Mouse (Mus musculus): ENCODE data around the gene Zbtb16.

Gene Zbtb16

GRCm38 (mm10) chr9:48635576-48636350, 200.3 kb downstream of the Zbtb16 start:
- POLR2A ChIA-PET = interaction anchor here in 1 of 4 experiments (1.0 kb wide), 1 partner anchor 17 kb away, joined by 4 read pairs; no protein-coding TSS in a partner anchor
- CTCF ChIA-PET = interaction anchor here in 3 of 4 experiments (0.6 to 1.2 kb wide), 8 partner anchors 10 to 1975 kb away, joined by 3 to 4 read pairs (median 3); no protein-coding TSS in a partner anchor

GRCm38 (mm10) chr9:48633147-48633546, 202.9 kb downstream of the Zbtb16 start:
- POLR2A ChIA-PET = interaction anchor here in 1 of 4 experiments (0.7 kb wide), 1 partner anchor 279 kb away, joined by 5 read pairs; no protein-coding TSS in a partner anchor
- CTCF ChIA-PET = no interaction called here

- ChIA-PET POLR2A (interaction anchor here in 2 of 4 experiments (0.7 to 2.3 kb wide), 5 partner anchors 14 to 23 kb away, joined by 3 to 11 read pairs (median 3); partner anchors contain the start of gene Nnmt (in 2 of the 2)), CTCF (interaction anchor here (0.5 to 3.9 kb wide), 24 partner anchors 11 to 1799 kb away, joined by 3 to 25 read pairs (median 4); partner anchors contain the start of genes Nnmt (in 2 of the 4) and Gm5617 (in 1 of the 4))
These were observed 216.8 kb downstream of the Zbtb16 start for GRCm38 (mm10) chr9:48619268-48619667.

GRCm38 (mm10) chr9:48618589-48618988, 217.4 kb downstream of the Zbtb16 start:
- POLR2A ChIA-PET = interaction anchor here in 2 of 4 experiments (0.6 to 2.3 kb wide), 8 partner anchors 13 to 1706 kb away, joined by 3 to 11 read pairs (median 3); partner anchors contain the start of genes Nnmt (in 2 of the 2), Gm5617 (in 1 of the 2) and Rbm7 (in 1 of the 2)
- CTCF ChIA-PET = interaction anchor here (0.6 to 3.9 kb wide), 22 partner anchors 10 to 874 kb away, joined by 3 to 25 read pairs (median 3); partner anchors contain the start of genes Nnmt (in 2 of the 4) and Gm5617 (in 1 of the 4)

GRCm38 (mm10) chr9:48618111-48618510, 217.9 kb downstream of the Zbtb16 start:
- CTCF ChIA-PET = interaction anchor here in 3 of 4 experiments (1.0 to 3.9 kb wide), 10 partner anchors 13 to 351 kb away, joined by 3 to 25 read pairs (median 4); partner anchors contain the start of genes Gm5617 (in 1 of the 3) and Nnmt (in 1 of the 3)

GRCm38 (mm10) chr9:48617511-48618010, 218.5 kb downstream of the Zbtb16 start:
- ChIA-PET CTCF (interaction anchor here in 2 of 4 experiments (1.5 to 3.9 kb wide), 6 partner anchors 12 to 351 kb away, joined by 3 to 25 read pairs (median 5); partner anchors contain the start of gene Nnmt (in 1 of the 2)), POLR2A (interaction anchor here in 3 of 4 experiments (0.6 to 2.3 kb wide), 5 partner anchors 10 to 243 kb away, joined by 3 to 11 read pairs (median 4); partner anchors contain the start of genes Gm5617 (in 1 of the 3) and Rbm7 (in 1 of the 3))

More at GRCm38 (mm10) chr9:48618111-48618510, 217.9 kb downstream of the Zbtb16 start:
- POLR2A ChIA-PET = interaction anchor here in 2 of 4 experiments (0.8 to 2.3 kb wide), 4 partner anchors 13 to 123 kb away, joined by 3 to 11 read pairs (median 3); partner anchors contain the start of genes Gm5617 (in 1 of the 2), Nnmt (in 1 of the 2) and Rbm7 (in 1 of the 2)

GRCm38 (mm10) chr9:48613221-48613620, 222.8 kb downstream of the Zbtb16 start:
- ChIA-PET CTCF (interaction anchor here in 1 of 4 experiments (0.6 kb wide), 1 partner anchor 21 kb away, joined by 5 read pairs; no protein-coding TSS in a partner anchor), POLR2A (interaction anchor here in 1 of 4 experiments (3.3 kb wide), 1 partner anchor 13 kb away, joined by 10 read pairs; no protein-coding TSS in a partner anchor)

- ChIA-PET CTCF (no interaction called here), POLR2A (interaction anchor here in 1 of 4 experiments (3.3 kb wide), 1 partner anchor 13 kb away, joined by 10 read pairs; no protein-coding TSS in a partner anchor)
These were observed 223.5 kb downstream of the Zbtb16 start for GRCm38 (mm10) chr9:48612542-48612941.

- ChIA-PET POLR2A (interaction anchor here in 1 of 4 experiments (3.3 kb wide), 1 partner anchor 11 kb away, joined by 10 read pairs; no protein-coding TSS in a partner anchor), CTCF (no interaction called here)
These were observed 225.0 kb downstream of the Zbtb16 start for GRCm38 (mm10) chr9:48611032-48611431.

GRCm38 (mm10) chr9:48609734-48610133, 226.3 kb downstream of the Zbtb16 start:
- ChIA-PET CTCF (no interaction called here), POLR2A (no interaction called here)

GRCm38 (mm10) chr9:48607417-48607816, 228.6 kb downstream of the Zbtb16 start:
- CTCF ChIA-PET = interaction anchor here in 1 of 4 experiments (0.7 kb wide), 1 partner anchor 21 kb away, joined by 3 read pairs; no protein-coding TSS in a partner anchor
- POLR2A ChIA-PET = interaction anchor here in 2 of 4 experiments (0.6 to 1.7 kb wide), 4 partner anchors 10 to 19 kb away, joined by 3 to 6 read pairs (median 6); no protein-coding TSS in a partner anchor

GRCm38 (mm10) chr9:48606171-48606570, 229.9 kb downstream of the Zbtb16 start:
- ChIA-PET POLR2A (interaction anchor here in 3 of 4 experiments (0.5 to 2.7 kb wide), 7 partner anchors 9 to 375 kb away, joined by 3 to 14 read pairs (median 6); partner anchors contain the start of genes Gm5617 (in 1 of the 3) and Rbm7 (in 1 of the 3)), CTCF (interaction anchor here in 2 of 4 experiments (1.1 to 2.0 kb wide), 5 partner anchors 10 to 149 kb away, joined by 3 to 9 read pairs (median 4); no protein-coding TSS in a partner anchor)

- CTCF ChIA-PET = interaction anchor here in 3 of 4 experiments (0.7 to 2.0 kb wide), 7 partner anchors 9 to 841 kb away, joined by 3 to 9 read pairs (median 4); no protein-coding TSS in a partner anchor
- POLR2A ChIA-PET = interaction anchor here in 3 of 4 experiments (0.5 to 2.7 kb wide), 9 partner anchors 8 to 375 kb away, joined by 3 to 14 read pairs (median 3); partner anchors contain the start of genes Gm5617 (in 1 of the 3) and Rbm7 (in 1 of the 3)
These were observed 230.3 kb downstream of the Zbtb16 start for GRCm38 (mm10) chr9:48605697-48606096.

- ChIA-PET CTCF (interaction anchor here in 3 of 4 experiments (0.7 to 2.0 kb wide), 7 partner anchors 9 to 842 kb away, joined by 3 to 9 read pairs (median 4); no protein-coding TSS in a partner anchor), POLR2A (interaction anchor here (0.6 to 2.7 kb wide), 12 partner anchors 8 to 112 kb away, joined by 3 to 14 read pairs (median 4); partner anchors contain the start of genes Gm5617 (in 2 of the 4) and Rbm7 (in 2 of the 4))
These were observed 231.0 kb downstream of the Zbtb16 start, which contains the start of gene Nnmt for GRCm38 (mm10) chr9:48604939-48605598. TSS of gene Nnmt (minus strand) at chr9:48605153.

Data from embryonic stem cell, embryonic (primary cell).